Mouse (Mus musculus) testis, adult 2 months (tissue): Measurements from ENCODE around the gene Irf1.

Experiments
- CTCF ChIP-seq: fragments of 200-500 bp; IDR thresholded peaks from 2 replicates; pipeline ENCODE4 v1.5.1; 2012; ENCODE audit warnings: low read depth, mild to moderate bottlenecking, inconsistent platforms, low read length, moderate library complexity; ENCODE audit not compliant: control insufficient read depth, insufficient read depth, insufficient replicate concordance
- POLR2A ChIP-seq: fragments of 200-500 bp; IDR thresholded peaks from 2 replicates; pipeline ENCODE4 v1.6.1; 2012; ENCODE audit warnings: low read depth, mild to moderate bottlenecking, inconsistent platforms, low read length, moderate library complexity; ENCODE audit not compliant: control insufficient read depth

- TF ChIP-seq POLR2A (no peak), CTCF (no peak)
Measured at GRCm38 (mm10) chr11:53745260-53745659, 24.6 kb upstream of the Irf1 start.
